Mouse (Mus musculus) kidney, embryonic 15.5 days (tissue): ENCODE results near the gene Gstm2. TPM values are rescaled to one million over a fixed set of nuclear protein-coding genes. Genes with fewer than 3 reads are reported as not detected.
"Not testable (repeated sequence)": the region's sequence is repeated elsewhere in the genome, so short reads cannot be mapped to it uniquely, and the experiment has no call there.

Experiments
- ATAC-seq: fragments of 200-750 bp; cut with Nextera tagmentation; replicated peaks from 2 replicates; pipeline ENCODE4 v1.8.0; 2017; ENCODE audit warnings: moderate TSS enrichment; ENCODE audit not compliant: low FRiP score
- H3K27ac ChIP-seq: fragments of 300-500 bp; sonication (generic); 2 replicates; pipeline ENCODE4 v1.5.1; 2015; ENCODE audit warnings: mild to moderate bottlenecking, inconsistent platforms
- H3K27me3 ChIP-seq: fragments of 300-500 bp; sonication (generic); 2 replicates; pipeline ENCODE4 v1.6.1; 2015; ENCODE audit warnings: inconsistent platforms
- H3K36me3 ChIP-seq: fragments of 300-500 bp; sonication (generic); 2 replicates; pipeline ENCODE4 v1.6.1; 2015; ENCODE audit warnings: inconsistent platforms
- H3K4me1 ChIP-seq: fragments of 300-500 bp; sonication (generic); 2 replicates; pipeline ENCODE4 v1.6.1; 2015; ENCODE audit warnings: inconsistent platforms
- H3K4me2 ChIP-seq: fragments of 300-500 bp; sonication (generic); 2 replicates; pipeline ENCODE4 v1.6.1; 2015; ENCODE audit warnings: moderate library complexity, mild to moderate bottlenecking, inconsistent platforms
- H3K4me3 ChIP-seq: fragments of 300-500 bp; sonication (generic); replicated peaks from 2 replicates; pipeline ENCODE4 v1.5.1; 2015; ENCODE audit warnings: mild to moderate bottlenecking, inconsistent platforms
- H3K9ac ChIP-seq: fragments of 300-500 bp; sonication (generic); 2 replicates; pipeline ENCODE4 v1.6.1; 2015; ENCODE audit warnings: mild to moderate bottlenecking, inconsistent platforms
- H3K9me3 ChIP-seq: fragments of 300-500 bp; sonication (generic); replicated peaks from 2 replicates; pipeline ENCODE4 v1.6.1; 2016; ENCODE audit warnings: inconsistent platforms
- WGBS: fragments of 180-500 bp; shearing (Covaris S2); methylation state at CpG from one replicate; pipeline ENCODE4 v1.1.7; 2015; ENCODE audit warnings: mixed read lengths; 5-methylcytosine and 5-hydroxymethylcytosine counted together
- polyA plus RNA-seq: library from polyadenylated mRNA; unstranded; fragments of >200 nt; fragmentation: Nextera tagmentation; extraction: Ambion mirVana; gene quantifications from 2 replicates; pipeline ENCODE4 v1.2.1, GENCODE M21; 2015

Gstm2 gene
- 93.9 and 101 TPM in 2 replicates for polyA plus RNA-seq

- H3K9me3 ChIP-seq = no peaks in the 10 kb centered on the region
- H3K27ac ChIP-seq = peak within 1 kb of the TSS; percentile 67
- peak; percentile 93 for ATAC-seq
- peaks cover 42% of the 10 kb centered on the region for H3K4me1 ChIP-seq
- no peak within 1 kb of the TSS for H3K9ac ChIP-seq
- no peaks in the 10 kb centered on the region for H3K36me3 ChIP-seq
- H3K4me3 ChIP-seq = peak within 1 kb of the TSS; percentile 34
- 29% methylated on average over 8 of the region's 8 CpGs for WGBS
- no peaks in the 10 kb centered on the region for H3K27me3 ChIP-seq
- peak within 1 kb of the TSS; percentile 52 for H3K4me2 ChIP-seq
Observed at GRCm38 (mm10) chr3:107986041-107986562, at the start of gene Gstm2. Gene Gstm2, minus strand, starts transcription at chr3:107986453.

GRCm38 (mm10) chr3:108033156-108033555 lies 46.9 kb upstream of the Gstm2 start:
- Histone ChIP-seq H3K4me3 (no peak overlapping the region), H3K27me3 (no peaks in the 10 kb centered on the region), H3K9ac (no peak overlapping the region), H3K4me2 (no peak overlapping the region), H3K4me1 (0 out of 2 replicates have a peak, but pooled peaks cover 3% of the 10 kb centered on the region), H3K9me3 (no peaks in the 10 kb centered on the region), H3K27ac (no peak overlapping the region), H3K36me3 (no peaks in the 10 kb centered on the region)
- WGBS = 45% methylated on average over 5 of the region's 5 CpGs
- no peak for ATAC-seq

GRCm38 (mm10) chr3:108032113-108032512 lies 45.9 kb upstream of the Gstm2 start:
- Histone ChIP-seq H3K27ac (no peak overlapping the region), H3K27me3 (no peaks in the 10 kb centered on the region), H3K4me1 (0 out of 2 replicates have a peak, but pooled peaks cover 3% of the 10 kb centered on the region), H3K4me3 (no peak overlapping the region), H3K36me3 (no peaks in the 10 kb centered on the region), H3K4me2 (no peak overlapping the region), H3K9ac (no peak overlapping the region), H3K9me3 (no peaks in the 10 kb centered on the region)
- no peak for ATAC-seq

- 81% methylated on average over 4 of the region's 4 CpGs for WGBS
- 0 out of 2 replicates have a peak, but pooled peaks cover 8% of the 10 kb centered on the region for H3K4me1 ChIP-seq
- peak; percentile 74; the same call in 1 of the 2 replicates for ATAC-seq
- no peak overlapping the region for H3K9ac ChIP-seq
- H3K4me3 ChIP-seq = no peak overlapping the region
- H3K27ac ChIP-seq = no peak overlapping the region; the same call in 1 of the 2 replicates
- no peaks in the 10 kb centered on the region for H3K36me3 ChIP-seq
- no peaks in the 10 kb centered on the region for H3K9me3 ChIP-seq
- no peak overlapping the region for H3K4me2 ChIP-seq
- no peaks in the 10 kb centered on the region for H3K27me3 ChIP-seq
Observed at GRCm38 (mm10) chr3:108028641-108029365, 42.5 kb upstream of the Gstm2 start.

- Histone ChIP-seq H3K27ac (no peak overlapping the region), H3K9ac (no peak overlapping the region), H3K4me3 (no peak overlapping the region), H3K4me1 (0 out of 2 replicates have a peak, but pooled peaks cover 8% of the 10 kb centered on the region), H3K27me3 (no peaks in the 10 kb centered on the region), H3K36me3 (no peaks in the 10 kb centered on the region), H3K4me2 (no peak overlapping the region), H3K9me3 (no peaks in the 10 kb centered on the region)
- no peak for ATAC-seq
- WGBS = 79% methylated on average over 1 of the region's 1 CpGs
Observed at GRCm38 (mm10) chr3:108026597-108026996, 40.3 kb upstream of the Gstm2 start.

GRCm38 (mm10) chr3:108026049-108026448 lies 39.8 kb upstream of the Gstm2 start:
- Histone ChIP-seq H3K27me3 (no peaks in the 10 kb centered on the region), H3K4me2 (no peak overlapping the region), H3K27ac (no peak overlapping the region), H3K9ac (no peak overlapping the region), H3K4me1 (0 out of 2 replicates have a peak, but pooled peaks cover 8% of the 10 kb centered on the region), H3K36me3 (no peaks in the 10 kb centered on the region), H3K4me3 (no peak overlapping the region), H3K9me3 (no peaks in the 10 kb centered on the region)
- WGBS = 71% methylated on average over 5 of the region's 5 CpGs
- no peak for ATAC-seq

- no peak overlapping the region for H3K4me3 ChIP-seq
- H3K27ac ChIP-seq = no peak overlapping the region
- H3K27me3 ChIP-seq = no peaks in the 10 kb centered on the region
- no peaks in the 10 kb centered on the region for H3K9me3 ChIP-seq
- ATAC-seq = no peak
- no peaks in the 10 kb centered on the region for H3K36me3 ChIP-seq
- 0 out of 2 replicates have a peak, but pooled peaks cover 8% of the 10 kb centered on the region for H3K4me1 ChIP-seq
- no peak overlapping the region for H3K9ac ChIP-seq
- H3K4me2 ChIP-seq = no peak overlapping the region
- WGBS = 41% methylated on average over 4 of the region's 4 CpGs
Observed at GRCm38 (mm10) chr3:108025318-108025717, 39.1 kb upstream of the Gstm2 start.

- Histone ChIP-seq H3K9me3 (no peaks in the 10 kb centered on the region), H3K4me2 (no peak overlapping the region), H3K4me3 (no peak overlapping the region), H3K27me3 (no peaks in the 10 kb centered on the region), H3K36me3 (no peaks in the 10 kb centered on the region), H3K9ac (no peak overlapping the region), H3K27ac (no peak overlapping the region), H3K4me1 (peaks cover 12% of the 10 kb centered on the region)
- 78% methylated on average over 6 of the region's 6 CpGs for WGBS
- ATAC-seq = no peak
Observed at GRCm38 (mm10) chr3:108022650-108023049, 36.4 kb upstream of the Gstm2 start.

GRCm38 (mm10) chr3:108020351-108021022 lies 34.2 kb upstream of the Gstm2 start:
- not testable (repeated sequence) for ATAC-seq, H3K4me3 ChIP-seq, H3K36me3 ChIP-seq, H3K27me3 ChIP-seq, H3K4me2 ChIP-seq, H3K9me3 ChIP-seq, H3K27ac ChIP-seq, H3K9ac ChIP-seq
- peaks cover 23% of the 10 kb centered on the region for H3K4me1 ChIP-seq
- 86% methylated on average over 11 of the region's 11 CpGs for WGBS

- WGBS = 71% methylated on average over 3 of the region's 3 CpGs
- H3K4me1 ChIP-seq = peaks cover 22% of the 10 kb centered on the region
- ATAC-seq, H3K27ac ChIP-seq, H3K9ac ChIP-seq, H3K36me3 ChIP-seq, H3K9me3 ChIP-seq, H3K4me3 ChIP-seq, H3K4me2 ChIP-seq, H3K27me3 ChIP-seq: not testable (repeated sequence)
Observed at GRCm38 (mm10) chr3:108019226-108019625, 33.0 kb upstream of the Gstm2 start.

- Histone ChIP-seq H3K27me3 (no peaks in the 10 kb centered on the region), H3K36me3 (no peaks in the 10 kb centered on the region), H3K4me1 (peaks cover 25% of the 10 kb centered on the region), H3K27ac (peak overlapping the region; percentile 96), H3K9me3 (no peaks in the 10 kb centered on the region), H3K4me3 (peak overlapping the region; percentile 49), H3K4me2 (peak overlapping the region; percentile 88), H3K9ac (peak overlapping the region; percentile 6; the same call in 1 of the 2 replicates)
- 26% methylated on average over 14 of the region's 14 CpGs for WGBS
- ATAC-seq = peak; percentile 5; the same call in 1 of the 2 replicates
Observed at GRCm38 (mm10) chr3:108018190-108018820, 32.1 kb upstream of the Gstm2 start.
